Mouse (Mus musculus) layer of hippocampus, adult 8-10 months (tissue): ENCODE measurements around the gene Arpp21. TPM values are rescaled to one million over a fixed set of nuclear protein-coding genes. Genes with fewer than 3 reads are reported as not detected.
"Not testable (repeated sequence)": the region's sequence is repeated elsewhere in the genome, so short reads cannot be mapped to it uniquely, and the experiment has no call there.

Source experiments
- DNase-seq, 2 experiments: peaks; one replicate each; pipeline ENCODE4 v3.0.0; 2022; ENCODE audit warnings: low spot score in 2 of 2
- total RNA-seq, 4 experiments: library from RNA; stranded (reverse); gene quantifications; 2 replicates each; pipeline ENCODE4 v1.2.4; 2022

Gene Arpp21
- total RNA-seq, 4 experiments from 2014 or later = 252 to 302 (median 278) TPM

- DNase-seq = no peak
Observed at GRCm38 (mm10) chr9:112111610-112112009, 124.1 kb downstream of the Arpp21 start.

- DNase-seq = no peak
Observed at GRCm38 (mm10) chr9:112102852-112103192, 132.9 kb downstream of the Arpp21 start.

- peak; percentile 89 to 91 for DNase-seq
Observed at GRCm38 (mm10) chr9:112102155-112102851, 133.4 kb downstream of the Arpp21 start.

GRCm38 (mm10) chr9:112100841-112101595 lies 134.7 kb downstream of the Arpp21 start:
- no peak for DNase-seq

GRCm38 (mm10) chr9:112098267-112098666 lies 137.5 kb downstream of the Arpp21 start:
- no peak for DNase-seq

- no peak for DNase-seq
Observed at GRCm38 (mm10) chr9:112095708-112096107, 140.0 kb downstream of the Arpp21 start.

- DNase-seq = no peak
Observed at GRCm38 (mm10) chr9:112095198-112095597, 140.5 kb downstream of the Arpp21 start.

- DNase-seq = no peak
Observed at GRCm38 (mm10) chr9:112078903-112079302, 156.8 kb downstream of the Arpp21 start.

- no peak for DNase-seq
Observed at GRCm38 (mm10) chr9:112078453-112078852, 157.3 kb downstream of the Arpp21 start.

- DNase-seq = no peak
Observed at GRCm38 (mm10) chr9:112075273-112075672, 160.5 kb downstream of the Arpp21 start.

GRCm38 (mm10) chr9:112074872-112075271 lies 160.9 kb downstream of the Arpp21 start:
- DNase-seq = no peak

- DNase-seq = no peak
Observed at GRCm38 (mm10) chr9:112071368-112071767, 164.4 kb downstream of the Arpp21 start.

GRCm38 (mm10) chr9:112070961-112071360 lies 164.8 kb downstream of the Arpp21 start:
- DNase-seq = no peak

- DNase-seq = no peak
Observed at GRCm38 (mm10) chr9:112068250-112068649, 167.5 kb downstream of the Arpp21 start.

- no peak for DNase-seq
Observed at GRCm38 (mm10) chr9:112060696-112061425, 174.9 kb downstream of the Arpp21 start.

GRCm38 (mm10) chr9:112054807-112055381 lies 180.8 kb downstream of the Arpp21 start:
- DNase-seq = no peak

GRCm38 (mm10) chr9:112047903-112048467 lies 187.8 kb downstream of the Arpp21 start:
- no peak for DNase-seq

GRCm38 (mm10) chr9:112040566-112040965 lies 195.2 kb downstream of the Arpp21 start:
- no peak for DNase-seq

- DNase-seq = no peak
Observed at GRCm38 (mm10) chr9:112037732-112038131, 198.0 kb downstream of the Arpp21 start.

- not testable (repeated sequence) for DNase-seq
Observed at GRCm38 (mm10) chr9:112033840-112034239, 201.9 kb downstream of the Arpp21 start.

GRCm38 (mm10) chr9:112032169-112032568 lies 203.6 kb downstream of the Arpp21 start:
- DNase-seq = no peak
